Mouse (Mus musculus) CH12.LX (cell line): Measurements from ENCODE around the gene Rbm14. TPM values are rescaled to one million over a fixed set of nuclear protein-coding genes. Genes with fewer than 3 reads are reported as not detected.

ENCODE experiments used
- DNase-seq: peaks from one replicate; pipeline ENCODE4 v3.0.0-alpha.2; 2013; ENCODE audit errors: extremely low read depth
- H3K27ac ChIP-seq: 2 replicates; pipeline ENCODE4 v1.5.1; 2012; ENCODE audit warnings: low read depth, mild to moderate bottlenecking, control low read depth, moderate library complexity; ENCODE audit not compliant: insufficient read depth
- H3K27me3 ChIP-seq: replicated peaks from 2 replicates; pipeline ENCODE3; 2012; ENCODE audit warnings: inconsistent platforms
- H3K36me3 ChIP-seq, 2 experiments: replicated peaks in 1 of 2; 2 replicates each; pipeline versions ENCODE3 to v1.6.1; 2012; ENCODE audit warnings: inconsistent platforms in 1 of 2, low read length in 1 of 2, mild to moderate bottlenecking in 1 of 2, mixed read lengths in 1 of 2, moderate library complexity in 1 of 2; ENCODE audit not compliant: control insufficient read depth in 1 of 2, insufficient read depth in 1 of 2
- H3K4me1 ChIP-seq, 2 experiments: 2 replicates each; pipeline ENCODE4 v1.6.1; 2012; ENCODE audit warnings: inconsistent platforms in 1 of 2, moderate library complexity in 1 of 2; ENCODE audit not compliant: insufficient read depth in 2 of 2, control insufficient read depth in 1 of 2
- H3K4me2 ChIP-seq: 2 replicates; pipeline ENCODE4 v1.6.1; 2012; ENCODE audit warnings: low read depth, mild to moderate bottlenecking, control low read depth; ENCODE audit not compliant: poor library complexity, insufficient read depth, severe bottlenecking
- H3K4me3 ChIP-seq, 3 experiments: fragments of 150-350 bp in 1 of 3; sonication (generic) in 1 of 3; replicated peaks in 1 of 3; 2 replicates each; pipeline versions ENCODE3 to v1.5.1; 2011 to 2012; ENCODE audit warnings: low read depth in 2 of 3, low read length in 2 of 3, mild to moderate bottlenecking in 2 of 3, moderate library complexity in 2 of 3, control low read depth in 1 of 3, improper control_type of control experiment in 1 of 3, inconsistent platforms in 1 of 3, mixed read lengths in 1 of 3; ENCODE audit not compliant: poor library complexity in 1 of 3
- H3K79me2 ChIP-seq: replicated peaks from 2 replicates; pipeline ENCODE4 v1.6.1; 2012; ENCODE audit warnings: mild to moderate bottlenecking, moderate library complexity; ENCODE audit not compliant: control insufficient read depth, poor library complexity, insufficient read depth, severe bottlenecking; ENCODE audit errors: extremely low read depth
- H3K9ac ChIP-seq: 2 replicates; pipeline ENCODE4 v1.6.1; 2012; ENCODE audit warnings: low read depth, mild to moderate bottlenecking, control low read depth, moderate library complexity; ENCODE audit not compliant: insufficient read depth
- H3K9me3 ChIP-seq: replicated peaks from 2 replicates; pipeline ENCODE3; 2012; ENCODE audit warnings: low read length, inconsistent platforms, mixed read lengths
- BHLHE40 ChIP-seq: IDR thresholded peaks from 2 replicates; pipeline ENCODE4 v1.6.1; 2011; ENCODE audit warnings: mild to moderate bottlenecking, low read depth, low read length, improper control_type of control experiment
- CHD1 ChIP-seq: IDR thresholded peaks from 2 replicates; pipeline ENCODE4 v1.6.1; 2012; ENCODE audit warnings: low read depth, low read length, improper control_type of control experiment, inconsistent platforms
- CHD2 ChIP-seq: IDR thresholded peaks from 2 replicates; pipeline ENCODE4 v1.6.1; 2011; ENCODE audit warnings: low read length, improper control_type of control experiment
- CTCF ChIP-seq, 2 experiments: IDR thresholded peaks in 1 of 2; conservative IDR thresholded peaks in 1 of 2; 2 replicates each; pipeline ENCODE4 v1.5.1; 2011 to 2012; ENCODE audit warnings: low read depth in 2 of 2, low read length in 2 of 2, improper control_type of control experiment in 1 of 2, inconsistent platforms in 1 of 2, mild to moderate bottlenecking in 1 of 2, moderate library complexity in 1 of 2
- IRF4 ChIP-seq: IDR thresholded peaks from 2 replicates; pipeline ENCODE4 v1.6.1; 2014; ENCODE audit warnings: low read depth, mild to moderate bottlenecking, inconsistent platforms, low read length, improper control_type of control experiment
- MAX ChIP-seq: IDR thresholded peaks from 2 replicates; pipeline ENCODE4 v1.6.1; 2011; ENCODE audit warnings: low read length, improper control_type of control experiment
- MEF2A ChIP-seq: IDR thresholded peaks from 2 replicates; pipeline ENCODE4 v1.6.1; 2014; ENCODE audit warnings: low read depth, mild to moderate bottlenecking, inconsistent platforms, low read length, improper control_type of control experiment, borderline replicate concordance
- MXI1 ChIP-seq: IDR thresholded peaks from 2 replicates; pipeline ENCODE4 v1.6.1; 2011; ENCODE audit warnings: mild to moderate bottlenecking, low read depth, low read length, improper control_type of control experiment
- NELFE ChIP-seq: IDR thresholded peaks from 2 replicates; pipeline ENCODE4 v1.6.1; 2011; ENCODE audit warnings: low read depth, low read length, improper control_type of control experiment
- NRF1 ChIP-seq: IDR thresholded peaks from 2 replicates; pipeline ENCODE4 v1.6.1; 2014; ENCODE audit warnings: low read depth, mild to moderate bottlenecking, inconsistent platforms, low read length, improper control_type of control experiment, moderate library complexity
- PAX5 ChIP-seq: IDR thresholded peaks from 2 replicates; pipeline ENCODE4 v1.6.1; 2012; ENCODE audit warnings: low read length, inconsistent platforms, mixed read lengths
- SMC3 ChIP-seq: IDR thresholded peaks from 2 replicates; pipeline ENCODE4 v1.6.1; 2011; ENCODE audit warnings: low read depth, low read length, improper control_type of control experiment
- USF2 ChIP-seq: conservative IDR thresholded peaks from 2 replicates; pipeline ENCODE4 v1.6.1; 2011; ENCODE audit warnings: low read depth, low read length, improper control_type of control experiment
- ZMIZ1 ChIP-seq: IDR thresholded peaks from 2 replicates; pipeline ENCODE4 v1.6.1; 2012; ENCODE audit warnings: low read depth, mild to moderate bottlenecking, inconsistent platforms, low read length, improper control_type of control experiment
- ZNF384 ChIP-seq: IDR thresholded peaks from 2 replicates; pipeline ENCODE4 v1.6.1; 2012; ENCODE audit warnings: low read depth, low read length, improper control_type of control experiment, inconsistent platforms
- dilution Hi-C: fragments of 300-500 bp; cut with MboI; formaldehyde crosslinking; loops from 2 replicates; pipeline ENCODE4 v1.14.3; 2020; ENCODE audit warnings: low sequenced_read_pairs; ENCODE audit not compliant: extremely low pct_unique_long_range_greater_than_20kb, extremely low pct_ligation_motif_present
- in situ Hi-C: fragments of 300-500 bp; cut with MboI; formaldehyde crosslinking; loops from 3 replicates; pipeline ENCODE4 v1.14.3; 2019; ENCODE audit warnings: low sequenced_read_pairs, low pct_ligation_motif_present, low pct_unique_long_range_greater_than_20kb, mixed read lengths
- polyA plus RNA-seq: library from polyadenylated mRNA; unstranded; fragments of >175 nt; gene quantifications from 2 replicates; pipeline ENCODE4 v1.2.1, GENCODE M21; 2012; ENCODE audit warnings: low read depth; ENCODE audit not compliant: insufficient read length
- total RNA-seq, 2 experiments: library from RNA; depleted of rRNA; stranded (reverse); fragments of 300-350 nt in 1 of 2; fragments of >200 nt in 1 of 2; gene quantifications; 2 replicates each; pipeline ENCODE4 v1.2.3; 2012 to 2014

The Rbm14 gene
- total and polyA plus RNA-seq, 3 experiments, result 19.1 to 59.1 (median 47.1) TPM

DNA sequence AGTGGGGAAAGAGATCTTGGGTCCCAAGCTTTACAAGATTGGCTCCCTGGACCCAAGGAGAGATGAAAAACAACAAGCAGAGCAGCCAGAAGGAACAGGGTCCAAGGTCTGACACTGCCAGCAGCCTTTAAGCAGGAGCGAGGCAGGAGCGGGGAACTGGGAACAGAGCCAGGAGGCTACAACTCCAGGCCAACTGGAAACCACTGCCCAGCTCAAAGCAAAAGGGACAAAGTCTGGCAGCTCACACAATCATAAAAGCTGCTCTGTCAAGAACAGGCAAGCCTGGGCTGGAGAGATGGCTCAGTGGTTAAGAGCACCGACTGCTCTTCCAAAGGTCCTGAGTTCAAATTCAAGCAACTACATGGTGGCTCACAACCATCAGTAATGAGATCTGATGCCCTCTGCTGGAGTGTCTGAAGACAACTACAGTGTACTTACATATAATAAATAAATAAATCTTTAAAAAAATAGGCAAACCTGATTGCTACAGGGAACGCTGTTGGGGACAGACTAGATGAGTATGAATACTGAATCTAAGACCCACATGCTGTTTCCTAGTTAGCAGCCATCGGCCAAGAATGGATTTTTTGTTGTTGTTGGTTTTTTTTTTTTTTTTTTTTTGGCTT is 9.4 kb upstream of the Rbm14 start:
- Histone ChIP-seq H3K27me3 (no peaks in the 10 kb centered on the region), H3K27ac (no peak overlapping the region), H3K4me3 (no peak overlapping the region), H3K36me3 (peaks cover 11 to 16% of the 10 kb centered on the region in 2 experiments), H3K9me3 (no peaks in the 10 kb centered on the region), H3K4me1 (no peaks in the 10 kb centered on the region), H3K9ac (no peak overlapping the region), H3K4me2 (no peak overlapping the region), H3K79me2 (no peaks in the 10 kb centered on the region)
- TF ChIP-seq SMC3 (peak; percentile 15; the same call in 1 of the 2 replicates), CTCF (conservative IDR thresholded peaks at IDR 0.05 in 1 of 2, IDR thresholded peaks at IDR 0.05 in 1 of 2; ENCODE audit: low read depth in 2 of 2, low read length in 2 of 2) (peak in 1 of 2 experiments; percentile 31; a peak in 1 of 4 replicates), MAX (no peak), PAX5 (no peak), MXI1 (no peak), USF2 (no peak), BHLHE40 (no peak), CHD1 (no peak), CHD2 (no peak), ZNF384 (peak; percentile 32; the same call in 1 of the 2 replicates)
- in situ Hi-C loops (no loop called here), dilution Hi-C loops (no loop called here)
- no peak for DNase-seq

DNA sequence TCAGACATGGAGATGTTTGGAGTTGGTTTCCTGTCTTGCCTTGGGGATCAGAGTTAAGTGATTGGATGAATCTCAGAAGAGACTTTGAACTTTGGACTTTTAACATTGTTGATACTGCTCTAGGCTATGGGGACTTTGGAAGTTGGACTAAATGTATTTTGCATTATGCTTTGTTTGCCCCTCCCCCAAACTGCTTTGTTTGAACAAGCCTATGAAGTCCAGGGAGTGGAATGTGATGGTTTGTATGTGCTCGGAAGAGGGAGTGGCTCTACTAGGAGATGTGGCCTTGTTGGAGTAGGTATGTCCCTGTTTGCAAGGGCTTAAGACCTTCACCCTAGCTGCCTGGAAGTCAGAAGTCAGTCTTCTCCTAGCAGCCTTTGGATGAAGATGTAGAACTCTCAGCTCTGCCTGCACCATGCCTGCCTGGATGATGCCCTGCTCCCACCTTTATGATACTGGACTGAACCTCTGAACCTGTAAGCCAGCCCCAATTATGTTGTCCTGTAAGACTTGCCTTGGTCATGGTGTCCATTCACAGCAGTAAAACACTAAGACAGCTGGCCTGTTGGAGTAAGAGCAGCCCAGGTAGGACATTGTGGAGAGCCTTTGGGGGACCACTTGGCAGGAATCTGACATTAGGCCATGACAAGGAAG is 5.9 kb upstream of the Rbm14 start:
- no peaks in the 10 kb centered on the region for H3K36me3 ChIP-seq
- no peak overlapping the region for H3K9ac ChIP-seq
- H3K79me2 ChIP-seq, result peaks cover 2% of the 10 kb centered on the region
- H3K9me3 ChIP-seq, result peaks cover 7% of the 10 kb centered on the region
- TF ChIP-seq NELFE, result no peak
- TF ChIP-seq USF2, result no peak
- no peak for TF ChIP-seq NRF1
- TF ChIP-seq ZMIZ1, result no peak
- TF ChIP-seq IRF4, result no peak
- no peak for TF ChIP-seq MEF2A
- H3K4me3 ChIP-seq, result no peak overlapping the region
- H3K27ac ChIP-seq, result no peak overlapping the region
- in situ Hi-C loops, result no loop called here
- H3K27me3 ChIP-seq, result no peaks in the 10 kb centered on the region
- H3K4me2 ChIP-seq, result no peak overlapping the region
- H3K4me1 ChIP-seq, result no peaks in the 10 kb centered on the region
- dilution Hi-C loops, result no loop called here
- DNase-seq, result no peak
